Mouse (Mus musculus) heart, adult 2 months (tissue): Measurements from ENCODE around the gene Cadps2. TPM values are rescaled to one million over a fixed set of nuclear protein-coding genes. Genes with fewer than 3 reads are reported as not detected.

Experiments
- DNase-seq, 2 experiments: peaks; one replicate each; pipeline ENCODE4 v3.0.0; 2021
- H3K27ac ChIP-seq: fragments of 200-600 bp; 2 replicates; pipeline ENCODE4 v1.8.1; 2022
- H3K27me3 ChIP-seq: fragments of 200-500 bp; 2 replicates; pipeline ENCODE4 v1.6.1; 2012; ENCODE audit warnings: mild to moderate bottlenecking, low read length, inconsistent platforms, mixed read lengths; ENCODE audit not compliant: control insufficient read depth, insufficient read depth
- H3K36me3 ChIP-seq: fragments of 200-500 bp; 2 replicates; pipeline ENCODE4 v1.6.1; 2012; ENCODE audit warnings: low read length, inconsistent platforms; ENCODE audit not compliant: control insufficient read depth, insufficient read depth
- H3K4me1 ChIP-seq: fragments of 200-500 bp; 2 replicates; pipeline ENCODE4 v1.6.1; 2011; ENCODE audit warnings: low read length; ENCODE audit not compliant: control insufficient read depth, insufficient read depth
- H3K4me3 ChIP-seq: fragments of 200-600 bp; 2 replicates; pipeline ENCODE4 v1.8.1; 2022
- H3K79me2 ChIP-seq: fragments of 200-500 bp; replicated peaks from 2 replicates; pipeline ENCODE4 v1.6.1; 2012; ENCODE audit warnings: mild to moderate bottlenecking, inconsistent platforms, low read length, moderate library complexity, mixed read lengths; ENCODE audit not compliant: control insufficient read depth, insufficient read depth
- H3K9ac ChIP-seq: fragments of 200-500 bp; 2 replicates; pipeline ENCODE4 v1.6.1; 2012; ENCODE audit warnings: low read depth, mild to moderate bottlenecking, control low read depth, inconsistent platforms, low read length, mixed read lengths
- CTCF ChIP-seq: fragments of 200-600 bp; IDR thresholded peaks from 2 replicates; pipeline ENCODE4 v1.8.1; 2022; ENCODE audit warnings: antibody characterized with exemption, mild to moderate bottlenecking, moderate library complexity
- EP300 ChIP-seq: fragments of 200-500 bp; IDR thresholded peaks from 2 replicates; pipeline ENCODE4 v1.6.1; 2011; ENCODE audit warnings: low read depth, low read length, control low read depth; ENCODE audit not compliant: insufficient read depth
- POLR2A ChIP-seq: fragments of 200-500 bp; IDR thresholded peaks from 2 replicates; pipeline ENCODE4 v1.6.1; 2011; ENCODE audit warnings: mild to moderate bottlenecking, low read depth, low read length, control low read depth; ENCODE audit not compliant: insufficient read depth
- WGBS: fragments of 180-500 bp; shearing (Covaris S2); methylation state at CpG from one replicate; pipeline ENCODE4 v1.1.7; 2018; 5-methylcytosine and 5-hydroxymethylcytosine counted together
- intact Hi-C: fragments of 180-260 bp; cut with DNase I; formaldehyde crosslinking; loops from one replicate; pipeline ENCODE4 v1.15.1; 2025
- polyA plus RNA-seq: library from polyadenylated mRNA; depleted of rRNA; stranded (reverse); fragments of >200 nt; gene quantifications from 2 replicates; pipeline ENCODE4 v1.2.3, GENCODE M21; 2012
- total RNA-seq, 2 experiments: library from RNA; stranded (reverse); gene quantifications; 2 replicates each; pipeline ENCODE4 v1.2.3; 2021

Cadps2 gene
- total and polyA plus RNA-seq, 3 experiments, result 0.72 to 1.4 (median 1.1) TPM

DNA sequence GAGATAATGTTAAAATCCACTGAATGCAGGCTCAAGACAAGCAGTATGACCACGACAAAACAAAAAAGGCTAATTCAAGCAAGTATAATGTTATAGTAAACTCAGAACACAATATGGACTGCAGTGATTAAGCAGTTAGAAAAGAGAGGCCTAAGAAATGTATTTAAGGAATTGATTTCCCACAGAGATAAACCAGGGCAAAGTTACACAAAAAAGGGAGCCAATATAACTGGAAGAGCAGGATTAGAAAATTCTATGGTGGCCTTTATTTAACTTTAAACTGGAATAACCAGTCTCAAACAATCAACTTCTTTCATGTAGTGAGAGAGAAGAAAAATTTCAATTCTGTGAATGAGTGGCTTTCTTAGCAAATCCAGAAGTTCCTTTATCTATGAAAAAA, 289.3 kb downstream of the Cadps2 start:
- no peak for DNase-seq
- TF ChIP-seq EP300 (no peak), POLR2A (no peak), CTCF (no peak)
- H3K9ac ChIP-seq, result no peak overlapping the region
- no peak overlapping the region for H3K27ac ChIP-seq
- WGBS, result 63% methylated on average over 1 of the region's 1 CpGs
- H3K4me3 ChIP-seq, result no peak overlapping the region
- no peaks in the 10 kb centered on the region for H3K4me1 ChIP-seq
- no peaks in the 10 kb centered on the region for H3K27me3 ChIP-seq
- no peaks in the 10 kb centered on the region for H3K36me3 ChIP-seq
- intact Hi-C loops, result no loop called here
- no peaks in the 10 kb centered on the region for H3K79me2 ChIP-seq

DNA sequence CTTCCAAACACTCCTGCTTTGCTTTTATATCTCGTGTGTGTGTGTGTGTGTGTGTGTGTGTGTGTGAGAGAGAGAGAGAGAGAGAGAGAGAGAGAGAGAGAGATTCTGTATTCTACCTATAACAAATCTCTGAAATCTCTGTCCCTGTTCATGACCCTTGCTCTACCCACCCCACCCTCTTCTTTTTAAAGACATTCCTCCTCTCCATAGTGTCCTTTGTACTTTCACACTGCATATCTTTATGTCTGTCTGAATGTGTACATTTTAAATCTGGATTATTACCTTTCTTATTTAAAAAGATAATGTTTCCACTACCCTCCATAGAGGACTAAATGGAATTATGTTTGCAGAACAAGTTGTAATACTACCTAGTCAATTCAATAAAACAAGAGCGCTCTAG, 315.5 kb downstream of the Cadps2 start:
- H3K4me3 ChIP-seq, result no peak overlapping the region
- DNase-seq, result no peak
- H3K36me3 ChIP-seq, result no peaks in the 10 kb centered on the region
- TF ChIP-seq POLR2A, result no peak
- TF ChIP-seq EP300, result no peak
- no peak for TF ChIP-seq CTCF
- H3K9ac ChIP-seq, result no peak overlapping the region
- H3K27me3 ChIP-seq, result no peaks in the 10 kb centered on the region
- H3K79me2 ChIP-seq, result no peaks in the 10 kb centered on the region
- 91% methylated on average over 2 of the region's 2 CpGs for WGBS
- no peaks in the 10 kb centered on the region for H3K4me1 ChIP-seq
- intact Hi-C loops, result no loop called here
- no peak overlapping the region for H3K27ac ChIP-seq

DNA sequence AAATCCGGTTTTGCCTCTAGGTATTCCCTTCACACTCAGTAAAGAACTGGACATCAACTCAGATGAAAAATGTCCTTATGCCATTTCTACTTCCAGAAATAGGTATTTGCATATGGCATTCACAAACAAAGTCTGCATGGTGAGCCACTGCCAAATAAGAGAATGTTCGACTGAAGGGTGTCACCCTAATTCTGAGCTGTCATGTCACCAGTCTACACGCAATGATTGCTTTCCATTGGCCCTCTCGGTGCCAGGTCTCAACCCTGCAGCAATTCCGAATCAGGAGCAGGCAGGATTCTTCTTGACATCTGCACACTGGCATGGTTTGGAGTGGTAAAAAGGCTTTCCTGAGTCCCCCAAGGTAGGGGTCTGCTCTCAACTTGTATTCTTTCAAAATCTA, 316.7 kb downstream of the Cadps2 start:
- WGBS, result 86% methylated on average over 5 of the region's 5 CpGs

DNA sequence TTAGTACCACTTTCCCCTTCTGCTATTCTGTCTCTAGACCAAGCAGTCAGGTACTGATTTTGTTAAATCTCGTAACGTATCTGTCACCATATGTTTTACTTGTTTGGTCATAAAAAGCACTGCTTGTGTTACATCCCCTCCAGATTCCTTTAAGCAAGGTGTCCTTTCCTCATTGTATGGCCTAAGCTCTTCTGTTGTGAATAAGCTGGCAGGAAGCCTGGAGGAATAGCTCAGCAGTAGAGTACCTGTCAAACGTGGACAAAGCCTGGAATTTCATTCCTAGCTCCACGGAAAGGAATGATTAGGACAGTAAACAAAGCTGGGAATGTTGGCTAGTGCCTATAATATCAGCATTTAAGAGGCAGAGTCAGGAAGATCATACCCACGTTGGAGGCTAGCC, 340.6 kb downstream of the Cadps2 start:
- 45% methylated on average over 5 of the region's 5 CpGs for WGBS
- Histone ChIP-seq H3K36me3 (no peaks in the 10 kb centered on the region), H3K27me3 (no peaks in the 10 kb centered on the region), H3K79me2 (no peaks in the 10 kb centered on the region), H3K27ac (no peak overlapping the region), H3K4me3 (no peak overlapping the region), H3K9ac (no peak overlapping the region), H3K4me1 (no peaks in the 10 kb centered on the region)
- no peak for TF ChIP-seq POLR2A
- no peak for TF ChIP-seq EP300
- TF ChIP-seq CTCF, result no peak
- no peak for DNase-seq
- intact Hi-C loops, result loop anchor here (10.0 kb wide), 1 partner anchor 386 kb away; no protein-coding TSS in a partner anchor

More for the DNA sequence above, 316.7 kb downstream of the Cadps2 start:
- H3K9ac ChIP-seq, result no peak overlapping the region
- no peaks in the 10 kb centered on the region for H3K27me3 ChIP-seq
- H3K4me3 ChIP-seq, result no peak overlapping the region
- no peak for DNase-seq
- no peak for TF ChIP-seq EP300
- TF ChIP-seq POLR2A, result no peak
- TF ChIP-seq CTCF, result no peak
- no peaks in the 10 kb centered on the region for H3K79me2 ChIP-seq
- intact Hi-C loops, result no loop called here
- H3K27ac ChIP-seq, result no peak overlapping the region
- no peaks in the 10 kb centered on the region for H3K36me3 ChIP-seq
- no peaks in the 10 kb centered on the region for H3K4me1 ChIP-seq

DNA sequence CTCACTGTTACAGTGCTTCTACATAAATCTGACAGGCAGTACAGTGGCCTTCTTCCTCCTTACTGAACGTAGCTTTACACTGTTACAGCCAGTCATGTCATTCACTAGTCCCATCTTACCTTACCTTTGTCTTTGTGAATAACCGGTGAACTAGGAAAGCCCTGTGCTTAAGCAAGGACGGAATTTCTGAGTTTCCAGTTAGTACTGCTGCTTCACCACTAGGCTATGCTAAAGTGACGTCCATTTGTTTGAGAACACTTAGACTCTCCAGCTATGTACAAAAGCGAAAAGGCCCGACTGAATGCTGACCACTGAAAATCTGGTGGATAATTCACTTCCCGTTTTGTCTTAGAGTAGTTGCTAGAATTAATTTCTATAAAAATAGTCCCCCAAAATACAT, 347.4 kb downstream of the Cadps2 start:
- H3K4me3 ChIP-seq, result no peak overlapping the region
- no peak overlapping the region for H3K9ac ChIP-seq
- H3K36me3 ChIP-seq, result no peaks in the 10 kb centered on the region
- no peak for DNase-seq
- H3K27me3 ChIP-seq, result no peaks in the 10 kb centered on the region
- H3K4me1 ChIP-seq, result no peaks in the 10 kb centered on the region
- TF ChIP-seq EP300 (no peak), POLR2A (no peak), CTCF (peak; percentile 69)
- intact Hi-C loops, result loop anchor here (10.0 kb wide), 1 partner anchor 393 kb away; no protein-coding TSS in a partner anchor
- no peaks in the 10 kb centered on the region for H3K79me2 ChIP-seq
- 36% methylated on average over 7 of the region's 7 CpGs for WGBS
- no peak overlapping the region for H3K27ac ChIP-seq

DNA sequence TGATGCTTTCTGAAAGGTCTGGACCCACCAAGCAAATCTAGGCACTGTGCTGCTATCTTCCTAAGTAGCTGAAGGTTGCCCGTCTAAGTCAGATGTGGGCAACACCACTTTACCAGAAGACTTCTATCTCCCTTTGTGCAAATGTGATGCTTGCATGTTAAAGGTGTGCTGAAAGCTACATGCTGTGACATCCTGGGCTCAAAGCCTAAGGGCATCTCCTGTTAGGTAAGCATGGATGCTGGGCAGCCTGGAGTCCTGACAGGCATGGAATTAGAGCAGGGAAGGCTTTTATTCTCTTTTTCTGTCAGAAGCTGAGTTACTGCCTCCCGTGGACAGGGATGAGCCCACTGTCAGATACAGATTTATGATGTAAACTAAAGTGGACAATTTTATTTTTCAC, 348.8 kb downstream of the Cadps2 start:
- no peaks in the 10 kb centered on the region for H3K27me3 ChIP-seq
- no peaks in the 10 kb centered on the region for H3K36me3 ChIP-seq
- TF ChIP-seq EP300 (no peak), CTCF (no peak), POLR2A (no peak)
- no peaks in the 10 kb centered on the region for H3K79me2 ChIP-seq
- no peak overlapping the region for H3K4me3 ChIP-seq
- intact Hi-C loops, result loop anchor here (10.0 kb wide), 1 partner anchor 394 kb away; no protein-coding TSS in a partner anchor
- H3K4me1 ChIP-seq, result no peaks in the 10 kb centered on the region
- H3K27ac ChIP-seq, result no peak overlapping the region
- H3K9ac ChIP-seq, result no peak overlapping the region
- 73% methylated on average over 2 of the region's 2 CpGs for WGBS
- no peak for DNase-seq
